Mouse (Mus musculus): ENCODE data around the gene Tbx19. TPM values are rescaled to one million over a fixed set of nuclear protein-coding genes. Genes with fewer than 3 reads are reported as not detected.

The Tbx19 gene
- polyA plus RNA-seq (2015; fragmentation: Nextera tagmentation; extraction: Ambion mirVana) = not detected in 2 replicates

DNA sequence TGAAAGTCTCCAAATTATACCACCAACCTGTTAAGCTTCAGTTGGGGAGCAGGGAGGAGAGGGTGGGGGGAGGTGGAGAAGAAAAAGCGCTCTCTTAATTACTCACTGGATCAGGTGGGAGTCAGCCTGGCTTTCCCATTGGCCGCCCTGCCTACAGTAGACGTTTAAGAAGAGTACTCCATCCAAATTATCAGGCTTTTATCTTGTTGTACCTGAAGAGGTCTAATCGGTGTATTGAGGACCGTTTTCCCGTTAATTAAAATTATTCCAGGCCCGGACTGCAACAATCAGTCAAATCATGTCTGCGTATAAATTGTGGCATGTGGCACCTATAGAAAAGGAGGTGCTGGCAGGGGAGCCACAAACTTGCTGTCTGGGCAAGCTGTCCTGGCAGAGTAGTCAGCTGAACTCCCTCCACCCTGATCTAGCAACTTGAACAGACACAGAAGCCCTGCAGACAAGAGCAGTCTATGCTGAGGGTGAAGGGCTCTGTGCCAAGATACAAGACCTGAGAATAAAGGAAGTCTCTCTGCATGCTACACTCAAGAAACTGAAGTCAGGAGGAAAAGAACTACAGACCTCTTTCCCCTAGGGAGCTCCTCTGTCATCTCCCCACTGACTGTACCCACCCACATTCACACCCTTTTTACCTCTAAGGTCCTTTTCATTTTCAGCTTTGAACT is at the start of gene Tbx19:
Gene Tbx19, minus strand, starts transcription at position 51 of the 683 bp plus-strand sequence.
- Histone ChIP-seq H3K4me3 (replicated peaks; ENCODE audit: low read length) (no peak within 1 kb of the TSS), H3K9ac (replicated peaks; ENCODE audit: low read depth, low read length) (no peak within 1 kb of the TSS), H3K9me3 (ENCODE audit: control insufficient read depth, low read length) (0 out of 2 replicates have a peak, but pooled peaks cover 2% of the 10 kb centered on the region), H3K4me1 (replicated peaks; ENCODE audit: control insufficient read depth, insufficient read depth, low read length) (0 out of 2 replicates have a peak, but pooled peaks cover 4% of the 10 kb centered on the region), H3K4me2 (ENCODE audit: low read length) (no peak within 1 kb of the TSS), H3K27me3 (replicated peaks; ENCODE audit: control insufficient read depth, insufficient read depth, low read length) (no peaks in the 10 kb centered on the region), H3K27ac (ENCODE audit: low read length) (no peak within 1 kb of the TSS), H3K36me3 (ENCODE audit: control insufficient read depth, insufficient read depth) (no peaks in the 10 kb centered on the region)
- no peak for ATAC-seq
- 56% methylated on average over 8 of the region's 8 CpGs for WGBS

DNA sequence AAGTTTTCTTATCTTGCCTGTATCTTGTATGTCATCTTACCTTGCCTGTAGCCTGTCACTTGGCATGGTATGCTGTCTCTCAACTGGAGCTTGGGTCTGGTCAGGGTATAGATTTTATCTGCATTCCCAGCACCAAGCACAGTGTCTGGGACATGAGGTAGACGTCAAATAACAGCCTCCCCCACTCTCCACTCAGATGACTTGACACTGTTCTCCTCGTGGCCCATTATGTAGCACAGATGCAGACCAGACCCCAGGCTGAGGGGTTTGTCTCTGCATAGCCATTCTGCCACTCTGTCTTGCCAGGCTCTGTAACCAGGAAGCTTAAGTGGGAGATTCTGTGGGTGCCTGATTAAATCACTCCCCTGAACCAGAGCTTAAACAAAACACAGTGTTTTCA is 45.0 kb upstream of the Tbx19 start:
- Histone ChIP-seq H3K4me1 (replicated peaks; ENCODE audit: control insufficient read depth, insufficient read depth, low read length) (no peaks in the 10 kb centered on the region), H3K27ac (ENCODE audit: low read length) (no peak overlapping the region), H3K9ac (replicated peaks; ENCODE audit: low read depth, low read length) (no peak overlapping the region), H3K4me3 (replicated peaks; ENCODE audit: low read length) (no peak overlapping the region), H3K27me3 (replicated peaks; ENCODE audit: control insufficient read depth, insufficient read depth, low read length) (no peaks in the 10 kb centered on the region), H3K36me3 (ENCODE audit: control insufficient read depth, insufficient read depth) (no peaks in the 10 kb centered on the region), H3K9me3 (ENCODE audit: control insufficient read depth, low read length) (no peaks in the 10 kb centered on the region), H3K4me2 (ENCODE audit: low read length) (no peak overlapping the region)
- WGBS = 41% methylated on average over 2 of the region's 2 CpGs
- no peak for ATAC-seq

DNA sequence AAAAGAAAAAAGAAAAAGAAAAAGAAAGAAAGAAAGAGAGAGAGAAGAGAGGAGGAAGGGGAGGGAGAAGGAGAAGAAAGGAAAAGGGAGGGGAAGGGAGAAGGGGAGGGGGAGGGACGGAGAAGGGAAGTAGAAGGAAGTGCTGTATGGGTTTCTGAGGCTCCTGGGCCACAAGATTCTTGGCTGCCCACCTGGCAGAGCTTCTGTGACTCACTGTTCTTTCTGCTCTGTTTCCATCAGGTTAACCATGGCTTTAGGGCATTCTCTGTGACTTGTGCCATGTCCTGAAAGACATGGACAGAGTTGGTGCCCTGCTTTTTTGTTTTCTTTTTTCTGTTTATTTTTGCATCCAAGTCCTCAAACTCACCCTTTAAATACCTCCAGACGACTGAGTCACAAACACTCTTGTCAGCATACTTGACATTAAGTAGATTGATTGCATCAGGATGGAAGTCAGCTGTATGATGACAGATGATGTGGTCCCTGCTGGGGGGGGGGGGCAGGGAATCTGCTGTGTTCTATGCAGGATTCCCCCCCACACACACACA is 43.0 kb upstream of the Tbx19 start:
- Histone ChIP-seq H3K4me2 (ENCODE audit: low read length) (no peak overlapping the region), H3K4me3 (replicated peaks; ENCODE audit: low read length) (no peak overlapping the region), H3K36me3 (ENCODE audit: control insufficient read depth, insufficient read depth) (no peaks in the 10 kb centered on the region), H3K9ac (replicated peaks; ENCODE audit: low read depth, low read length) (no peak overlapping the region), H3K4me1 (replicated peaks; ENCODE audit: control insufficient read depth, insufficient read depth, low read length) (no peaks in the 10 kb centered on the region), H3K9me3 (ENCODE audit: control insufficient read depth, low read length) (no peaks in the 10 kb centered on the region), H3K27me3 (replicated peaks; ENCODE audit: control insufficient read depth, insufficient read depth, low read length) (no peaks in the 10 kb centered on the region), H3K27ac (ENCODE audit: low read length) (no peak overlapping the region)
- 65% methylated on average over 2 of the region's 2 CpGs for WGBS
- ATAC-seq = no peak

DNA sequence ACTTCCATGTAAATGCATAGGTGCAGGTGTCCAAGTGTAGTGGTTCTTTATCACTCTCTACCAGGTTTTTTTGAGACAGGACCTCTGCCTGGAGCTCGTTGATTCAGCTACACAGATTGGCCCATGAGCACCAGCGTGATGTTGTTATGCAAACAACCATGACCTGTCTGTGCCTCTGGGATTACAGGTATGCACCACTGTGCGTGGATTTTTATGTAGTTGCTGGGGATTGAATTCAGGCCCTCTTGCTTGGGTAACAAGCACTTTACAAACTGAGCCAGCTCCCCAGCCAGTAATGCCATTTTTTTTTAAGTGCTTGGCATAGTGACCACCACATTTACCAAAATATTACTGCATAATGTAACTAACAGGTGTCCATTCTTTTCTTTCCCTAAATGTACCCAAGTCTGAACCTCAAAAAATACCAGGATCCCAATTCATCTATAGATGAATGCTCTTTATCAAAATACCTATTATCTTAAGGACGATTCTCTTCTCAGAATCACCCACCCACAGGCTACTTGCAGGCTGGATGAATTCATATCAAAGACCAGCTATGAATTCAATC is 41.0 kb upstream of the Tbx19 start:
- Histone ChIP-seq H3K4me2 (ENCODE audit: low read length) (no peak overlapping the region), H3K4me1 (replicated peaks; ENCODE audit: control insufficient read depth, insufficient read depth, low read length) (no peaks in the 10 kb centered on the region), H3K9ac (replicated peaks; ENCODE audit: low read depth, low read length) (no peak overlapping the region), H3K4me3 (replicated peaks; ENCODE audit: low read length) (no peak overlapping the region), H3K27me3 (replicated peaks; ENCODE audit: control insufficient read depth, insufficient read depth, low read length) (no peaks in the 10 kb centered on the region), H3K9me3 (ENCODE audit: control insufficient read depth, low read length) (no peaks in the 10 kb centered on the region), H3K36me3 (ENCODE audit: control insufficient read depth, insufficient read depth) (no peaks in the 10 kb centered on the region), H3K27ac (ENCODE audit: low read length) (no peak overlapping the region)
- ATAC-seq = no peak
- WGBS = 87% methylated on average over 4 of the region's 4 CpGs

DNA sequence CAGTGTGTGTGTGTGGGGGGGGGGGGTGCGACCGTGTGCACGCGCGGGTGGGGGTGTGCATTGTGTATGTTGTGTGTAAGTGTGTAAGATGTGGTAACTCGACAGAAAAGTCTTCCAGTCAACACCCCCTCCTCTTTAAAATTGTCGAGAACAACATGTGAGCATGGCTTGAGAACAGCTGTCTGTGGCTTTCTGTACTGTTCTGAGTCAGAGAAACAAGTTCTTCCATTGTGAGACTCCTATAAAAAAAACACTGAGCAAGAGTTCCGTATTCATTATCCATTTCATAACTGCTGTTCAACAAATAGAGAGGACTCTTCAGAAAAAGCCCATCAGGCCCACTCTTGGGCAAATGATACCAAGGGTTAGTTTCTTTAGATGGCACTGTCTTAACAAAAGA is 40.2 kb upstream of the Tbx19 start:
- Histone ChIP-seq H3K4me2 (ENCODE audit: low read length) (no peak overlapping the region), H3K27ac (ENCODE audit: low read length) (no peak overlapping the region), H3K36me3 (ENCODE audit: control insufficient read depth, insufficient read depth) (no peaks in the 10 kb centered on the region), H3K9me3 (ENCODE audit: control insufficient read depth, low read length) (no peaks in the 10 kb centered on the region), H3K4me1 (replicated peaks; ENCODE audit: control insufficient read depth, insufficient read depth, low read length) (no peaks in the 10 kb centered on the region), H3K27me3 (replicated peaks; ENCODE audit: control insufficient read depth, insufficient read depth, low read length) (no peaks in the 10 kb centered on the region), H3K4me3 (replicated peaks; ENCODE audit: low read length) (no peak overlapping the region), H3K9ac (replicated peaks; ENCODE audit: low read depth, low read length) (no peak overlapping the region)
- no peak for ATAC-seq
- WGBS = 87% methylated on average over 8 of the region's 8 CpGs

DNA sequence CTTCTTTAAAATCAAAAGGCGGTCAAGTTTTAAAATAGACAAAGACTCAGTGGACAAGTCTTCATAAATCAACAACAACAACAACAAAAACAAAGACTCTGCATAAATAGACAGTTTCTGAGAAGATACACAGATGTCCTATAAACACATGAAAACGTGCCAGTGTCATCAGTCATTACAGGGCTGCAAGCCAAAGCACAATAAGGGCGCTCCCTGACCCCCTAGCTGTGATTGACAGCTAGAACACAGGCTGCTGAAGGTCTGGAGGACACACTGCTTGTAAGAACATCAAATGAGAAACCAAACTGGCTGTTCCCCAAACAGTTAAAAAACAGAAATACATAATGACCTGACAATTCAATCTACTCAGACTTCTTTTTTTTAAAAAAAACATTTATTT is 39.1 kb upstream of the Tbx19 start:
- Histone ChIP-seq H3K9me3 (ENCODE audit: control insufficient read depth, low read length) (no peaks in the 10 kb centered on the region), H3K4me2 (ENCODE audit: low read length) (no peak overlapping the region), H3K27me3 (replicated peaks; ENCODE audit: control insufficient read depth, insufficient read depth, low read length) (no peaks in the 10 kb centered on the region), H3K9ac (replicated peaks; ENCODE audit: low read depth, low read length) (no peak overlapping the region), H3K27ac (ENCODE audit: low read length) (no peak overlapping the region), H3K36me3 (ENCODE audit: control insufficient read depth, insufficient read depth) (no peaks in the 10 kb centered on the region), H3K4me3 (replicated peaks; ENCODE audit: low read length) (no peak overlapping the region), H3K4me1 (replicated peaks; ENCODE audit: control insufficient read depth, insufficient read depth, low read length) (peaks cover 3% of the 10 kb centered on the region)
- 70% methylated on average over 3 of the region's 3 CpGs for WGBS
- no peak for ATAC-seq

DNA sequence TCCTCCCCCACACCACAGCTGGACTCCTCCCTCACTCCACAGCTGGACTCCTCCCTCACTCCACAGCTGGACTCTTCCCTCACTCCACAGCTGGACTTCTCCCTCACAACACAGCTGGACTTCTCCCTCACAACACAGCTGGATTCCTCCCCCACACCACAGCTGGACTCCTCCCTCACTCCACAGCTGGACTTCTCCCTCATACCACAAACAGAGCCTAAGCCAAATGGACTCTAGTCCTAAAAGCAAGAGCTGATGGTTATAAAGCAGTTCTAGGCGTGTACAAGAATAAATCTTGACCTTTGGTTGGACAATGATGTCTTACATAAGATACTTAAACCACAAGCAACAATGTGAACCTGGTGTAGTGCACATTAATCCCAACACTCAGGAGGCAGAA is 38.4 kb upstream of the Tbx19 start:
- H3K36me3 ChIP-seq (ENCODE audit: control insufficient read depth, insufficient read depth) = no peaks in the 10 kb centered on the region
- H3K9ac ChIP-seq (replicated peaks; ENCODE audit: low read depth, low read length) = no peak overlapping the region
- 49% methylated on average over 1 of the region's 1 CpGs for WGBS
- no peak for ATAC-seq
- no peak overlapping the region for H3K27ac ChIP-seq (ENCODE audit: low read length)
- no peak overlapping the region for H3K4me3 ChIP-seq (replicated peaks; ENCODE audit: low read length)
- H3K4me2 ChIP-seq (ENCODE audit: low read length) = no peak overlapping the region
- no peaks in the 10 kb centered on the region for H3K9me3 ChIP-seq (ENCODE audit: control insufficient read depth, low read length)
- H3K4me1 ChIP-seq (replicated peaks; ENCODE audit: control insufficient read depth, insufficient read depth, low read length) = peaks cover 6% of the 10 kb centered on the region
- no peaks in the 10 kb centered on the region for H3K27me3 ChIP-seq (replicated peaks; ENCODE audit: control insufficient read depth, insufficient read depth, low read length)

DNA sequence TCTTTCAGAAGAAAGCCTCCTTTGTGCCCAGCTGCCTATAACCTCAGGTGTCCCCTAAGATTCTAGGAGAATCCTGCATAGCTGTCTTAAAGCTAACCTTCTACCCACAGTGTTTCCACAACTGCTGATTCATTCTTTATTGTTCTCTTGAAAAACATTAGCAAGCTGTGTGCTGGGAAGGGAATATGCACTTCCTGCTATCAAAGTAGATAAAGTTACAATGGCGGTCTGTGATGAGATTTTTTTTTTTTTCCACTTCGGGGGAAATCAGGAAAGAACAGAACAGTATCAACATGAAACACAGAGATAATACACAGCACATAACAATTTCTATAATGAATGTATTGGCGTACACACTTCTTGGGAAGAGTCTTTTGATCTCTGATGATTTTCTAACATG is 37.3 kb upstream of the Tbx19 start:
- Histone ChIP-seq H3K4me3 (replicated peaks; ENCODE audit: low read length) (no peak overlapping the region), H3K36me3 (ENCODE audit: control insufficient read depth, insufficient read depth) (no peaks in the 10 kb centered on the region), H3K9me3 (ENCODE audit: control insufficient read depth, low read length) (no peaks in the 10 kb centered on the region), H3K4me2 (ENCODE audit: low read length) (no peak overlapping the region), H3K9ac (replicated peaks; ENCODE audit: low read depth, low read length) (no peak overlapping the region), H3K27ac (ENCODE audit: low read length) (no peak overlapping the region), H3K4me1 (replicated peaks; ENCODE audit: control insufficient read depth, insufficient read depth, low read length) (peaks cover 9% of the 10 kb centered on the region), H3K27me3 (replicated peaks; ENCODE audit: control insufficient read depth, insufficient read depth, low read length) (no peaks in the 10 kb centered on the region)
- no peak for ATAC-seq
- 80% methylated on average over 3 of the region's 3 CpGs for WGBS

DNA sequence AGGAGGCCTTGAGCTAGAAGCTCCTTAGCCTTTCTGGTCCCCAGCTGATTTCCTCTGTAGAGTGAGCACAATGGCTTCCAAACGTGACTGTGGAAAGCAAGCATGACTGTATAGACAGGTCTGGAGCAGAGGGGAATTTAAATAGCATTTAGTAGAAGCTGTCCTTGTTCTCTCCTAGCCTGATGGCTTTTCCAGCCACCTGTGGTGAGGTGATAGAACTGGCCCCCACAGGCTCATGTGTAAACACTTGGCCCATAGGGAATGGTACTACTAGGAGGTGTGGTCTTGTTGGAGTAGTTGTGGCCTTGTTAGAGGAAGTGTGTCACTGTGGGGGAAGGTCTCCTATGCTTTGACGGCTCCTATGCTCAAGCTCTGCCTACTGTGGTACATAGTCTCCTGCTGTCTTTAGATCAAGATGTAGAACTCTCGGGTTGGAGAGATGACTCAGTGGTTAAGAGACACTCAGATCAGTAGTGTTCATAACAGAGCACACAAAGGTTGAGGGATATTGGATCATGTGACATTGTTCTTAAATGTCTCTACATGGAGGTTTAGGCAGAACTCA is 34.9 kb upstream of the Tbx19 start:
- no peaks in the 10 kb centered on the region for H3K27me3 ChIP-seq (replicated peaks; ENCODE audit: control insufficient read depth, insufficient read depth, low read length)
- H3K9me3 ChIP-seq (ENCODE audit: control insufficient read depth, low read length) = no peaks in the 10 kb centered on the region
- no peaks in the 10 kb centered on the region for H3K36me3 ChIP-seq (ENCODE audit: control insufficient read depth, insufficient read depth)
- no peak overlapping the region for H3K9ac ChIP-seq (replicated peaks; ENCODE audit: low read depth, low read length)
- no peak overlapping the region for H3K4me3 ChIP-seq (replicated peaks; ENCODE audit: low read length)
- no peak overlapping the region for H3K27ac ChIP-seq (ENCODE audit: low read length)
- H3K4me1 ChIP-seq (replicated peaks; ENCODE audit: control insufficient read depth, insufficient read depth, low read length) = peaks cover 9% of the 10 kb centered on the region
- no peak for ATAC-seq
- 75% methylated on average over 3 of the region's 3 CpGs for WGBS
- H3K4me2 ChIP-seq (ENCODE audit: low read length) = no peak overlapping the region
